Mouse (Mus musculus): ENCODE data around the gene Fcho1.

GRCm38 (mm10) chr8:71758816-71759215, 33.3 kb upstream of the Fcho1 start:
- TF ChIP-seq POLR2A (IDR thresholded peaks at IDR 0.05; ENCODE audit: insufficient read depth, low read length), result no peak
- TF ChIP-seq CTCF (IDR thresholded peaks at IDR 0.05; ENCODE audit: low read depth, low read length), result no peak
- no peak for TF ChIP-seq EP300 (IDR thresholded peaks at IDR 0.05; ENCODE audit: insufficient read depth, low read depth, low read length)

Data from ES-Bruce4 (cell line).